Mouse (Mus musculus): ENCODE measurements at regions not wholly inside any gene's neighbourhood (a gene's known extent, or its start where the extent isn't known, plus 50 kb on each side); places are given as distances from the start of the nearest gene placed in this dataset.

DNA sequence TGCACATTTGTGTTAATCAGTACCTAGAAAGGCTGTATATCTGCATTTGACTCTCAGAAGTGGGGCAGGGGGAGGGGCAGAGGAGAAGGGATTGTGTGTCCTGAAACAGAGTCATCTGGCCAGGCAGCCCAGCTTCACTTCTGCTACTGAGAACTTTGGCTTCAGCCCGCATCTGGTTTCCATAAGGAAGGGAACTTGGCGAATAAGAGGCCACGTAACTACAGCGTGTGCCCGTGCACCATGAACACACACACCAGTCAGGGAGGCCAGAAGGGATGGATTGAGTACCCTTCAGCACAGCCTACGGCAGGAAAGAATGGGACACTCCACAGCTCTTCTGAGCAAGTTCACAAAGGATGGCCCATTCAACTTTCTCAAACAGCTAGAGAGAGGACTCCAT is 496.0 kb upstream of the Gm26657 start:
- H3K4me2 ChIP-seq (replicated peaks), result no peak overlapping the region
- no peak for ATAC-seq (ENCODE audit: low FRiP score, low read depth)
- H3K27me3 ChIP-seq (replicated peaks), result no peaks in the 10 kb centered on the region
- no peaks in the 10 kb centered on the region for H3K4me1 ChIP-seq
- 73% methylated on average over 6 of the region's 6 CpGs for WGBS
- H3K9me3 ChIP-seq, result no peaks in the 10 kb centered on the region
- H3K4me3 ChIP-seq, result no peak overlapping the region
- H3K27ac ChIP-seq, result no peak overlapping the region
- no peaks in the 10 kb centered on the region for H3K36me3 ChIP-seq
- H3K9ac ChIP-seq, result no peak overlapping the region

GRCm38 (mm10) chr4:56238496-56239488 is 501.1 kb upstream of the Gm26657 start:
- Histone ChIP-seq H3K36me3 (no peaks in the 10 kb centered on the region), H3K27ac (no peak overlapping the region), H3K4me1 (no peaks in the 10 kb centered on the region), H3K4me3 (no peak overlapping the region), H3K27me3 (replicated peaks) (no peaks in the 10 kb centered on the region), H3K9me3 (no peaks in the 10 kb centered on the region), H3K9ac (no peak overlapping the region), H3K4me2 (replicated peaks) (no peak overlapping the region)
- 80% methylated on average over 4 of the region's 4 CpGs for WGBS
- ATAC-seq (ENCODE audit: low FRiP score, low read depth), result no peak

DNA sequence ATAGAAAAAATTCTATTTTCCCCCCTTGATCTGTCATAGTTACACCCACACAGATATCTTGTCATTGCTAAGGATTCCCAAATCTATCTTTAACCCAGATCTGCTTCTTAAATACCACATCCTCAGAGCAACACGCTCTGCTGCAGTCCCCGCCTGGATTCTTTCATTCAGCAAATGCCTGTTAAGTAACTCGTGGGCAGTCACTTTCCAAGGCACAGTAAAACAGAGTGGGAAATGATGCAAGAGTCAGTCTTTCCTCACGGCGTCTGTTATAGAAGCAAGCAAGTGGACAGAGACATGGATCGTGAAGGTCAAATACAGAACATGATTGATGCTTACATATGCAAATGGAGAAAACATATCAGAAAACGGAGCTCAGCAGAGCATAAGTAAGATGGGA is 508.5 kb upstream of the Gm26657 start:
- H3K9ac ChIP-seq, result no peak overlapping the region
- ATAC-seq (ENCODE audit: low FRiP score, low read depth), result no peak
- no peak overlapping the region for H3K27ac ChIP-seq
- H3K9me3 ChIP-seq, result no peaks in the 10 kb centered on the region
- no peak overlapping the region for H3K4me3 ChIP-seq
- 75% methylated on average over 7 of the region's 7 CpGs for WGBS
- H3K4me2 ChIP-seq (replicated peaks), result no peak overlapping the region
- H3K27me3 ChIP-seq (replicated peaks), result no peaks in the 10 kb centered on the region
- H3K4me1 ChIP-seq, result no peaks in the 10 kb centered on the region
- no peaks in the 10 kb centered on the region for H3K36me3 ChIP-seq

DNA sequence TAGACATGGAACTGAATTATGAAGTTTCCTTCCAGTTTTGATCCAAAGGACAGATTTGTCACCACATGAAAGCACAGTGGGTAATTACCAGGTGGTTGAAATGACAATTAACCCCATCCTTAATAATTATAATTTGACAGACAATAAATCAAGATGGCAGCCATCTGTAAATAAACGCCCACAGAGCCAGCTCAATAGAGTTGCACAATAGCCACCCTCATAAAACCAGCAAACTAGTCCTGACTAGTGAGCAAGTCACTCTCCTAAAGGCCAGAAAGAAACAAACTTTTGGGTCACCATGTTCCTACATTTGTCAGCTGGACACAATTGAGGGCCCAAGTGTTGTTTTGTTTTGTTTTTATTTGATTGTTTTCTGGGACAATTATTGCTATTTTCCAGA is 509.4 kb upstream of the Gm26657 start:
- no peak overlapping the region for H3K4me3 ChIP-seq
- no peak overlapping the region for H3K4me2 ChIP-seq (replicated peaks)
- no peaks in the 10 kb centered on the region for H3K9me3 ChIP-seq
- H3K36me3 ChIP-seq, result no peaks in the 10 kb centered on the region
- H3K27me3 ChIP-seq (replicated peaks), result no peaks in the 10 kb centered on the region
- H3K9ac ChIP-seq, result no peak overlapping the region
- no peak for ATAC-seq (ENCODE audit: low FRiP score, low read depth)
- no peak overlapping the region for H3K27ac ChIP-seq
- WGBS, result 11% methylated on average over 1 of the region's 1 CpGs
- H3K4me1 ChIP-seq, result no peaks in the 10 kb centered on the region

DNA sequence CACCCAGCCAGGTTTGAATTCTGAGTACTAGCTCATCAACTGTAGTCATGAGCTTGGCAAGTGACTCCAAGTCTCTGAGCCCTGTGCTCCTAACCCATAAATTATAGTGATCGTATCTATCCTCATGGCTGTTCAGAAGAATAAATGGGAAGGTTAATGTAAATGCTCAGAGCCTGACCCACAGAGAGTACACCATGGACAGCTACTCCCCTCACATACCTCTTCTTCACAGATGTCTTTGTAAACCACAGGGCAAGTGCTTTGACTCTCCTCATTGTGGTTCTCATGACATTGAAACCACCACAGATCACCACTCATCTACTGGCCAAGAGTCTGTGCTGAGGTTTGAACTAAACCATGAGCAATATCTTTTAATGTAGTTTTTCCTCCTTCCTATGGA is 513.4 kb upstream of the Gm26657 start:
- no peak for ATAC-seq (ENCODE audit: low FRiP score, low read depth)
- WGBS, result 93% methylated on average over 1 of the region's 1 CpGs
- no peak overlapping the region for H3K4me2 ChIP-seq (replicated peaks)

GRCm38 (mm10) chr4:56224542-56224941 is 515.3 kb upstream of the Gm26657 start:
- Histone ChIP-seq H3K4me3 (no peak overlapping the region), H3K36me3 (no peaks in the 10 kb centered on the region), H3K9me3 (no peaks in the 10 kb centered on the region), H3K27ac (no peak overlapping the region), H3K4me2 (replicated peaks) (no peak overlapping the region), H3K27me3 (replicated peaks) (no peaks in the 10 kb centered on the region), H3K9ac (no peak overlapping the region), H3K4me1 (peaks cover 8% of the 10 kb centered on the region)
- 52% methylated on average over 3 of the region's 3 CpGs for WGBS
- ATAC-seq (ENCODE audit: low FRiP score, low read depth), result no peak

More for the DNA sequence above, 513.4 kb upstream of the Gm26657 start:
- Histone ChIP-seq H3K4me3 (no peak overlapping the region), H3K9ac (no peak overlapping the region), H3K9me3 (no peaks in the 10 kb centered on the region), H3K27ac (no peak overlapping the region), H3K36me3 (no peaks in the 10 kb centered on the region), H3K27me3 (replicated peaks) (no peaks in the 10 kb centered on the region), H3K4me1 (no peaks in the 10 kb centered on the region)

DNA sequence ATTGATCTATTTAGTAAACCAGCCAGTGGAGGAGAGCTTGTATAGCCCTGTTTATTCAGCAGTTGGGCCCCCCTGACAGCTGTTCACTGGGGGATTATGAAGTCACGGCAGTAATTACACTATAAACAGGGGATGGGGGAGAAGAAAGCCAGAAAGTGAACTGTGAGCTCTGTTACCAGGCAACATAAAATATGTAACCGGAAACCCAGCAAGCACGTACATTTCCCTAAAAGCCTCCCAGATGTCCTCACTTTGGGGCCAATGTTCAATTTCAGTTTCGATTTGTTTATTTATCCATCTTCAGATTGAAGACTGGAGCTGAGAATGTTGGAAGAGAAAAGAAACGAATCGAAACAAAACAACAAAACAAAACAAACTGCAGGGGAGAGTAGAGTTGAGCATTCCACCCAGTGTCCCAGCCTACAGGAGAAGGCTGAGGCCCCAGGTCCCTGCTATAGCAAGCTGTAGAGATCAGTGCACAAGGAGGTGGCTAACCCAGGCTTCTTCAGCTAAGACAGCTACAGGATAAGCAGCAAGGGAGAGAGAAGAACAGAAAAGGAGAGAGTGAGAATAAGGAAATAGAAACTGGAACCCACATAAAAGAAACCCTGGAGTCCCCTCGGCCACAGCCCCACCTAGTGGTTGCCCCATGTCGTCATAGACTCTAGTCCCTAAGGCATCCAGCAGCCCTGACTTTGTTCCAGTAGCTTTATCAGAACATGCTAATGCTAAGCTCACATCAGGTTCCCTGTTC is 517.7 kb upstream of the Gm26657 start:
- Histone ChIP-seq H3K4me3 (no peak overlapping the region), H3K9me3 (no peaks in the 10 kb centered on the region), H3K27me3 (replicated peaks) (no peaks in the 10 kb centered on the region), H3K36me3 (no peaks in the 10 kb centered on the region), H3K9ac (no peak overlapping the region), H3K27ac (no peak overlapping the region), H3K4me2 (replicated peaks) (0 out of 2 replicates have a peak overlapping the region, but pooled peaks have one; percentile 7), H3K4me1 (peaks cover 8% of the 10 kb centered on the region)
- WGBS, result 46% methylated on average over 8 of the region's 8 CpGs
- no peak for ATAC-seq (ENCODE audit: low FRiP score, low read depth)

GRCm38 (mm10) chr4:56220531-56220930 is 519.3 kb upstream of the Gm26657 start:
- Histone ChIP-seq H3K27me3 (replicated peaks) (no peaks in the 10 kb centered on the region), H3K9me3 (no peaks in the 10 kb centered on the region), H3K9ac (no peak overlapping the region), H3K4me2 (replicated peaks) (no peak overlapping the region), H3K4me1 (peaks cover 8% of the 10 kb centered on the region), H3K36me3 (no peaks in the 10 kb centered on the region), H3K27ac (no peak overlapping the region), H3K4me3 (no peak overlapping the region)
- ATAC-seq (ENCODE audit: low FRiP score, low read depth), result 0 out of 2 replicates have a peak, but pooled peaks have one; percentile 29
- 21% methylated on average over 8 of the region's 8 CpGs for WGBS

- Histone ChIP-seq H3K4me3 (no peak overlapping the region), H3K4me2 (replicated peaks) (no peak overlapping the region), H3K9ac (no peak overlapping the region), H3K27ac (no peak overlapping the region), H3K9me3 (no peaks in the 10 kb centered on the region), H3K27me3 (replicated peaks) (no peaks in the 10 kb centered on the region), H3K36me3 (no peaks in the 10 kb centered on the region), H3K4me1 (no peaks in the 10 kb centered on the region)
- ATAC-seq (ENCODE audit: low FRiP score, low read depth), result no peak
- WGBS, result 91% methylated on average over 2 of the region's 2 CpGs
Observed at GRCm38 (mm10) chr4:56209499-56209898, 530.4 kb upstream of the Gm26657 start.

DNA sequence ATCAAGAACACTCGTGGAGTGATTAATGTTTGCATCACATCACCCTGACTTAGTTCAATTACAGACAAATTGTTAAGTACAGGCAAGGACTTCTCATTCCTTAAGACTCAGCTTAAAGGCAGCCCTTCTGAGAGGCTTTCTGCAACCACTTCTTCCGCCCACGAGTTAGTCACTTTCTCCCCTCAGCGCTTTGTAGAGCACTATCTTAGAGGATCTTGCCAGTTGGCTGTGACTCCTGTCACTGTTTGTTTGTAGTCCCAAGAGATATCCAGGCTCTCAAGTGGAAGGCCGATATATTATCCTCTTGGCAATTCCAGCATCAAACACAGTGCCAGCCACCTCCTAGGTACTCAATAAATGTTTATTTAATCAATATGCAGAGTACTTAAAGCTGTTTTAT is 532.1 kb upstream of the Gm26657 start:
- ATAC-seq (ENCODE audit: low FRiP score, low read depth), result no peak
- no peaks in the 10 kb centered on the region for H3K27me3 ChIP-seq (replicated peaks)
- no peak overlapping the region for H3K4me3 ChIP-seq
- no peak overlapping the region for H3K9ac ChIP-seq
- H3K9me3 ChIP-seq, result no peaks in the 10 kb centered on the region
- no peaks in the 10 kb centered on the region for H3K36me3 ChIP-seq
- WGBS, result 75% methylated on average over 5 of the region's 5 CpGs
- H3K4me2 ChIP-seq (replicated peaks), result no peak overlapping the region
- H3K4me1 ChIP-seq, result no peaks in the 10 kb centered on the region
- no peak overlapping the region for H3K27ac ChIP-seq

DNA sequence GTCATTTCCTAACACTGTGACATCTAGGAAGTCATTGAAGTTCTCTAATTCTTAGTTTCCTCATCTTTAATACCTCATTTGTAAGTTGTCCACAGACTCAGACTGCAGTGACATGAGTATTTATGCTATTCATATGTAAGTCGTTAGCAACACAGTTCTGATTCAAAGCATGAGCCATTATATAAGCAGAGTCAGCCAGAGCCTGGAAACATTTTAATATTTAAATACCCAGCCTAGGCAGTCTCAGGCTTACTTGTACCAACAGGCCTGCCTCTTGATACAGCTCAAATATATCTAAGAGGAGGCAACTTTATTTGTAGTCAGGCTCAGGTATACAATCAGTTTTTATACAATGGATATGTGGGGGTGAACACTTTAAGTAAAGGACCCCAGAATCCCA is 534.8 kb upstream of the Gm26657 start:
- ATAC-seq (ENCODE audit: low FRiP score, low read depth), result no peak
- Histone ChIP-seq H3K9ac (no peak overlapping the region), H3K27ac (no peak overlapping the region), H3K4me1 (no peaks in the 10 kb centered on the region), H3K36me3 (no peaks in the 10 kb centered on the region), H3K9me3 (no peaks in the 10 kb centered on the region), H3K4me3 (no peak overlapping the region), H3K4me2 (replicated peaks) (no peak overlapping the region), H3K27me3 (replicated peaks) (no peaks in the 10 kb centered on the region)
- WGBS, result 91% methylated on average over 1 of the region's 1 CpGs

GRCm38 (mm10) chr4:56193365-56193764 is 546.5 kb upstream of the Gm26657 start:
- H3K4me3 ChIP-seq, result no peak overlapping the region
- H3K4me2 ChIP-seq (replicated peaks), result no peak overlapping the region
- no peaks in the 10 kb centered on the region for H3K27me3 ChIP-seq (replicated peaks)
- H3K36me3 ChIP-seq, result no peaks in the 10 kb centered on the region
- no peaks in the 10 kb centered on the region for H3K9me3 ChIP-seq
- H3K4me1 ChIP-seq, result no peaks in the 10 kb centered on the region
- 66% methylated on average over 2 of the region's 2 CpGs for WGBS
- no peak overlapping the region for H3K9ac ChIP-seq
- ATAC-seq (ENCODE audit: low FRiP score, low read depth), result no peak
- H3K27ac ChIP-seq, result no peak overlapping the region
